Mouse (Mus musculus): Measurements from ENCODE around the gene Gm10718. TPM values are rescaled to one million over a fixed set of nuclear protein-coding genes. Genes with fewer than 3 reads are reported as not detected.

Gm10718 gene
- total and polyA plus RNA-seq, 2 experiments from 2014 or later = not detected

Small RNA genes lying within 50 kb of the gene (microRNA-seq; reads per million reads assigned to microRNA genes)
- 0 reads per million in 2 experiments for gene Mir101c

Other genes with a start within 250 kb of the Gm10718 start
- not detected in 2 replicates for gene Gm10722, start 22.6 kb upstream of the Gm10718 start, total RNA-seq (2014; rRNA removed)
- gene Gm10722, start 22.6 kb upstream of the Gm10718 start, polyA plus RNA-seq (2015; fragmentation: Nextera tagmentation; extraction: Ambion mirVana) = not detected in 2 replicates
- gene Gm11168, start 20.2 kb upstream of the Gm10718 start, total RNA-seq (2014; rRNA removed) = not detected in 2 replicates
- not detected in 2 replicates for gene Gm11168, start 20.2 kb upstream of the Gm10718 start, polyA plus RNA-seq (2015; fragmentation: Nextera tagmentation; extraction: Ambion mirVana)
- gene Gm10721, start 10.4 kb upstream of the Gm10718 start, total RNA-seq (2014; rRNA removed) = 0.43 TPM in 1 of 2 replicates, not detected in the other
- gene Gm10721, start 10.4 kb upstream of the Gm10718 start, polyA plus RNA-seq (2015; fragmentation: Nextera tagmentation; extraction: Ambion mirVana) = not detected in 2 replicates
- gene Gm10720, start 7.9 kb upstream of the Gm10718 start, total RNA-seq (2014; rRNA removed) = not detected in 2 replicates
- not detected in 2 replicates for gene Gm10720, start 7.9 kb upstream of the Gm10718 start, polyA plus RNA-seq (2015; fragmentation: Nextera tagmentation; extraction: Ambion mirVana)
- gene Gm10719, start 6.1 kb upstream of the Gm10718 start, total RNA-seq (2014; rRNA removed) = 0.52 and 0.62 TPM in 2 replicates
- 0.25 TPM in 1 of 2 replicates, not detected in the other for gene Gm10719, start 6.1 kb upstream of the Gm10718 start, polyA plus RNA-seq (2015; fragmentation: Nextera tagmentation; extraction: Ambion mirVana)
- not detected in 2 replicates for gene Gm10717, start 1.9 kb downstream of the Gm10718 start, total RNA-seq (2014; rRNA removed)
- gene Gm10717, start 1.9 kb downstream of the Gm10718 start, polyA plus RNA-seq (2015; fragmentation: Nextera tagmentation; extraction: Ambion mirVana) = 0.36 TPM in 1 of 2 replicates, not detected in the other
- not detected in 2 replicates for gene Gm17535, start 11.1 kb downstream of the Gm10718 start, total RNA-seq (2014; rRNA removed)
- not detected in 2 replicates for gene Gm17535, start 11.1 kb downstream of the Gm10718 start, polyA plus RNA-seq (2015; fragmentation: Nextera tagmentation; extraction: Ambion mirVana)
- not detected in 2 replicates for gene Gm10715, start 13.3 kb downstream of the Gm10718 start, total RNA-seq (2014; rRNA removed)
- gene Gm10715, start 13.3 kb downstream of the Gm10718 start, polyA plus RNA-seq (2015; fragmentation: Nextera tagmentation; extraction: Ambion mirVana) = not detected in 2 replicates

Measured in forebrain, postnatal 0 days (tissue).